Mouse (Mus musculus): Measurements from ENCODE around the gene Tmem108.
A peak's percentile ranks its signal among the peaks of the same experiment; 100 is the strongest.

Tmem108 gene

DNA sequence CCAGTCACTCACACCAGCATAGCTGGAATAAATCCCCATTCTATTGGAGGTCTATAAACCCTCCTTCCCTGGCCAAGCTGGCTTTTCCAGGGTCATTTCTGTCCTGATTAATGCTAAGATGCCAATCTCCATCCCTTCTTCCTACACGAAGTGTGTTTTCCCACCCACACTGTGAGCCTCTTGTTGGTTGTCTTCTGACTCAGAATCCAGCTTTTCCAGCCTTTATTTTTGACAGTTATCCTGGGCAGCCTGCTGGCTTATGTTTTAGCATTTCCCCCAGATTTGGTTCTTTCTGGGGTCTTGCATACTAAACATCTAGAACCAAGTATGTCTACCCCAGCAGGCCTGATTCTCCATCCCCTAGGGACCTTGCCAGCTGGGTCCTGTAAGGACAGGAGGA, 217.0 kb downstream of the Tmem108 start:
- DNase-seq = no peak

DNA sequence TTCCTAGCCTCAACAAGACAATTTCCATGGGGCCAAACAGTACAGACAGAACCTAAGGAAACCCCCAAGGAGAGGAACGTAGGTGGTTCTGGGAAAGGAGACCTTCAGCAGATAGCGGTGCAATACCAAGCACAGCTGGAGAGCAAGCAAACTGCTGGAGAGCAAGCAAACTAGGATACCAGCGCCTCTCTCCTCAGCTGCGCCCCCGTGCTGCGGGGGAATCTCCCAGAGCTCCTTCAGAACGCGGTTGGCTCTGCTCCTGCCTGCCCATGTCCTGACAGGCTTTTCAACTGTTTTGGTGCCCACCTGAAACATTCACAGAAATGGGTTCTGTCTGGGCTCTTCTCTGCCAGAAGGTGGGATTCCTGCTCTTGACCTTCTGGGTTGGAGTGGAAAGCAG, 221.1 kb downstream of the Tmem108 start:
- no peak for DNase-seq

DNA sequence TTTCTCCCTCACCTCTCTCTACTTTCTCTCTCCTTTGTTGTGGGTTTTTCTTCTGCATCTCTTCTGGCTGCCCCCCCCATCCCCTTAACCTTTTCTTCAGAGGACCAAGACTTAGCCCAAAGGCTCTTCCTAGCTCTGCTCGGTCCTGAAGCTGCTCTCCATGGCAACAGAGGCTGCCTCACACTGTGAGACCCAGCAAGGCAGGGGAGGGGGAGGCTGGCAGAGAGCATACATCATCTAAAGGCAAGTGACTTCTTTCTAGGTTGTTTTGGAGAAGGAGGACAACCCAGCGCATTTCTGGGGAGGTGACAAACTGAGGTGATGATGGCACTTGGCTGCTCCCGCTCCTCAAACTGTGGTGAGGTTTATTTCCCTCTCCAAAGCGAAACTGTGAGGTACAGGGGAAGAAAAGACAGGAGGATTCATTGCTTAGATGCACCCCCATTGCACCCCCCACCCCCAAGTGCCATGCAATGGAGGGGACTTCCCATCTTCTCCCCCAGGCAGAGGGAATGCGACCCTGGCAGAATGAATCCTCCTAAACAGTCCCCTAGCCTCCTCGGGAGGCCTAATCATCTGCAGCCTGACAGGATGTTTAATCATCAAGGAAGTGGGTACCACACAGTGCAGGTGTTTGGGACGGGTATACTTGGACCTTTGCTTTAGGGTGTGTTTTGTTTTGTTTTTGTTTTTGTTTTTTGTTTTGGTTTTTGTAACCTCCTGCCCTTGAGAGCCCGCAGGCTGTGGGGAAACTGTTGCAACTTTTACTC, 223.4 kb downstream of the Tmem108 start:
- peak; percentile 72 to 80 for DNase-seq

- no peak for DNase-seq
Observed at GRCm38 (mm10) chr9:103536059-103536634, 225.5 kb downstream of the Tmem108 start.

DNA sequence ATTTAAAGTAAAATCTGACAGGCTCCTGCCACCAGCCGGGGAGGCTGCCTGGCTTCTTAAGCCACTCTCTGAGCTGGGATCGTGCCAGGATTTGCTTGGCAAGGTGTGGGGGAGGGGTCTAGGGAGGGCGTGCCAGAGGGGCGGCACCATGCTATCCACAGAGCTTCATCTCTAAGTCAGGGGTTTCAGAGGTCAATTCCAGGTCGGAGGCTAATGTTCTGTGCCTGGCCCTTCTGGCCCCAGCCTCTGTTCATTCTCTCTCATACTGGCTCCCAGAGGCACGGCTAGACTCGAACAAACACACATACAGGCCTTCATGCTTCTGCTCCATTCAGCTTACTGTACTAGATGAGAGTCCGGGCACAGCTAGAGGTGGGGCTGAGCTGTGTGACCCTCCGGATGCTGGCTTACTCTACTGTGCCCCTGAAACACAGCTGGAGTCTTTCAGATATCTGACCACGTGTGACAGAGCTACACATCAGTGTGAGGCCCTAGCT, 236.5 kb downstream of the Tmem108 start:
- peak; percentile 68 to 73 for DNase-seq

GRCm38 (mm10) chr9:103524600-103524999, 237.0 kb downstream of the Tmem108 start:
- no peak for DNase-seq

DNA sequence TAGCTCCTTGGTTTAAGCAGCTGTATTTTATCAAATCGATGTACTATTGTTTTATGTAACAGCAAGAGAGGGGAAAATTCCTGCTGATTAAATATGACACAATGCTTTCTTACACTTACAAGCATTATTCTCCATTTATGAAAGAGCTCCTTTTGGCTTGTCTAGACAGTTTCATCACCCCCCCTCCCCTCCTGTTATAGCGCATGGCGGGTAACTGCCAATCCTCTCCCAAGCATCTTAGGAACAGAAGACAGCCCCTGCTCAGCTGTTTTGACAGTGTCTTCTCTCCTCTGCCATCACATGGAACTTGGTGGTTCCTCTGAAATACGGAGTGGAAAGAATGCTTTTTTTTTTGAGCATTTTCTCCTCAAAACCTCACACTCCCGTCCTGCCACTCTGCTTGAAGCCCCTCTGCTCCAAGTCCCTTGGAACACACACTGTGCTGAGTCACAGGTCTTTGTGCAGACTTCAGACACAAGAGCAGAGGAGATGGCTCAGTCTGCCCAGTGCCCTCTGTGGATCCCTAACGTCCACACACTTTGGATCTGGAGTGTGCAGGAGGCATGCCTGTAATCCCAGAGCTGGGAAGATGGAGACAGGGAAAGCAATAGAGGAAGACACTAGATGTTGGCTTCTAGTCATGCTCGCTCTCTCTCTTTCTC, 237.8 kb downstream of the Tmem108 start:
- DNase-seq = peak in 1 of 2 experiments; percentile 49

GRCm38 (mm10) chr9:103523008-103523407, 238.6 kb downstream of the Tmem108 start:
- no peak for DNase-seq

GRCm38 (mm10) chr9:103513884-103514283, 247.8 kb downstream of the Tmem108 start:
- no peak for DNase-seq

DNA sequence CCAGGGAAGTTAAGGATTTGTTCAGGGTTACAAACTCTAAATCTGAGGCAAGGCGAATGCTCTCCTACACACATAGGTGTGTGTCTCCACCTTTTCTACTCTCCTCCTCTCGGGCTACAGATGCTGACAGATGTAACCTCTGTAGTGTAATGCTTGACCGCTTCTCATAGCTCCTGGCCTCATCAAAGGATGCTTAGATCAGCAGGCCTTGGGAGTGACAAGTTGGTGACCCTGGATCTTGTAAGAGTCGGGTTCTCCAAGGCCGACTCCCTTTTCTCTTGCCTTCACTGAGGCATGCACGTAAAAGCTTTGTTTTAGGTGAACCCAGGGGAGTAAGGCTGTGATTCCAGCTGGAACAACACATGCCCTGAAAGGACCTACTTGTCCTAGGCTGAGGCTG, 249.4 kb downstream of the Tmem108 start:
- DNase-seq = no peak

GRCm38 (mm10) chr9:103506968-103507584, 254.6 kb downstream of the Tmem108 start:
- DNase-seq = no peak

- DNase-seq = peak; percentile 62 to 76
Observed at GRCm38 (mm10) chr9:103505067-103505466, 256.6 kb downstream of the Tmem108 start.

GRCm38 (mm10) chr9:103504646-103505045, 257.0 kb downstream of the Tmem108 start:
- DNase-seq = peak in 1 of 2 experiments; percentile 49

DNA sequence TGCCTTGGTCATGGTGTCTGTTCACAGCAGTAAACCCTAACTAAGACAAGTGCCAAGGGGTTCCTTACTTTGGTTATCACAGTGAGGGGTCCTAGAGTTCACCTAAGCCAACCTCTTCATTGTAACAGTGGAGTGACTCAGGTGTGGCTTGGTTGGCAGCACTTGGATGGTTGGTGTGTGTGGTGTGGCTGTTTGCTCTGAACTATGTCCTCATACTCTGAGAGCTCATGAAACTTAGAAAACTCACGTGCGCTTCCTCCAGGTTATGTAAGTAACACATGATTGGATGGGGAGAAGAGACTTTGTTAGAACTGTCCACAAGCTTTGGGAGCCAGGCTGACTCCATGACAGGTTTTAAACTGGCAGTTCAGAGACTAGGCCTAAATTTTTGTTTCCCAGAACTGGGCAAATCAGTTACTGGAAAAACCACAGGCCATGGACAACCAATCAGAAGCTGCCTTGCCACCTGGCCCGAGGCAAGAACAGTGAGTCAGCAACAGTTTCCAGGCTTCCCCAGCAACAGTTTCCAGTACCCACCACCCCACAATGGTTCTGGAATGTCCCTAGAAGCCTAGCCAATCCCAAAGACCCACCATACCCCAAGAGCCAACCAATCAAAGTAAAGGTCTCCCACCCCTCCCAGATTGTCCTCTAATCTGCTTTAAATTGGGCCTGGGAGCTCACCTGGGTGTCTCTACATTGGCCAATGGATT, 257.9 kb downstream of the Tmem108 start:
- DNase-seq = no peak

DNA sequence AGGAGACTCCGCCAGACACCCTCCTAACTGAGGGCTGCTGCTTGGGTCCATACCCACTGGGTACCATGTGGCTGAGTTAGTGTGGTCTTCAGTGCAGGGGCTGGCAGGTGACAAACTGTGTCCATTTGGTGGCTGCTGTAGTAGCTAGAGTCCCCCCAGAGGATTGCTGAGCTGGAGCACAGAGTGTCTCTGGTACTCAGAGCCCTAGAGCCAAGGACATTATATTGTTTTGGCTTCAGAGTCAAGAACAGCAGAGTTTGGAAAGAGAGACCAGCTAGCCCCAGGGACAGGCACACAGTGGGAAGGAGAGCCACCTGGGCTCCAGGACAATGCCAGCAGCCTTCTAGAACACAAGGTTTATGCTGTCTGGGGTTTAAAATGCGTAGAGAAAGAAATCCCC, 259.0 kb downstream of the Tmem108 start:
- DNase-seq = peak; percentile 36 to 40

DNA sequence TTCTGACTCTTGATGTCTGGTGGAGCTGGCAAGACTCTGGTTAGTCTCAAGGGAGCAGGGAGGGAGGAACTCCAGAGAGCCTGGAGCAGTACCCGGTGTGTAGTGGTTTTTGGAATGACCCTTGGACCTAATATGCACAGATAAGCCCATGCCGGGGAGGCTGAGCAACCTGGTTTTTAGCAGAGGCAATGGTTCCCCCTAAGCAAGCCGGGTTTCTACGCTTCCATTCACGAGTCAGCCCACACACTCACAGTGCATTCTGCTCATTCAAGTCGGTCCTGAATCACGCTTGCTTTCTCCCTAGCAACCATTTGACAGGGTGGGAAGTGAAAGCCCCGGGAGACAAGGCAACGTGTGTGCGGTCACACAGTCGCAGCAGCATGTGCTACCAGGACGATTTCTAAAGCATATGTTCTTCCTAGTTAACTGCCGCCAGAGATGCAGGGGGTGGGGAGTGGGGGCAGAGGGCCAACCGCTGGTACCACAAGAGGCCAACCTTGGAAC, 259.7 kb downstream of the Tmem108 start:
- peak; percentile 72 to 78 for DNase-seq

GRCm38 (mm10) chr9:103499366-103499765, 262.3 kb downstream of the Tmem108 start:
- DNase-seq = no peak

DNA sequence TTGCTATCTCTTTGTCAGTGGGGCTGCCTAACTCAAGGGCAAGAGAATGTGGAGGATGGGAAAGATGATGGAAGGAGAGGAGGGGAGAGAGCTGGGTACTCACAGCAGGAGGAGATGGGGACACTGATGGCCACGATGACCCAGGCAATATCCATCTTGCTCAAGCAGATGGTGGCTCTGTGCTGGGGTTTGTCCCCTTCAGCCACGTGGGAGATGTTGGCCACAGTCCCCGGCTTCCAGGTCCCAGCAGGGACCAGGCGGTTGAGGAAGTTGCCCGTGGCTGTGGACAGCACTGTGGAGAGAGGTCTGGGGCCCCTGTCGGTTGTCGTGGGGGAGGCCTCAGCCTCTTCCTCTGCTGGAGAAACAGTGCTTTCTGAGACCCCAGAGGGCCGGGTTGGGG, 262.9 kb downstream of the Tmem108 start:
- peak; percentile 44 to 49 for DNase-seq

DNA sequence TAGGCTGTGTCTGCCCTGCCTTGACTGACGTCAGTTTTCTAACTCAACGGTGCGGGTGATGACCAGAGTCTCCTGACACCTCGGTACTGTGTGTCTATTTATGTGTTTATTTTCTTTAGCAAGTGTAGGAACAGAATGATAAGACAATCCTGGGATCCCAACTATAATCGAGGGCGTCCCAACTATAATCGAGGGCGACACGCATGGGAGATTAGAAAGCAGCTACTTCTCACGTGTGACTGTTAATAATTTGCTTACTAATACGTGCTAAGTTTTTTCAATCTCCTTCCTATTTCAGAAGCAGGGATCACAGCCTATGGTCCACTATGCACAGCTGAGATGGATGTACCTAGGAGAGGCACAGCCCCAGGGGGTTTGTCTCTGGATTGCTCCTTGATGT, 266.2 kb downstream of the Tmem108 start:
- DNase-seq = no peak

- DNase-seq = peak; percentile 95
Observed at GRCm38 (mm10) chr9:103494346-103495020, 267.2 kb downstream of the Tmem108 start.

DNA sequence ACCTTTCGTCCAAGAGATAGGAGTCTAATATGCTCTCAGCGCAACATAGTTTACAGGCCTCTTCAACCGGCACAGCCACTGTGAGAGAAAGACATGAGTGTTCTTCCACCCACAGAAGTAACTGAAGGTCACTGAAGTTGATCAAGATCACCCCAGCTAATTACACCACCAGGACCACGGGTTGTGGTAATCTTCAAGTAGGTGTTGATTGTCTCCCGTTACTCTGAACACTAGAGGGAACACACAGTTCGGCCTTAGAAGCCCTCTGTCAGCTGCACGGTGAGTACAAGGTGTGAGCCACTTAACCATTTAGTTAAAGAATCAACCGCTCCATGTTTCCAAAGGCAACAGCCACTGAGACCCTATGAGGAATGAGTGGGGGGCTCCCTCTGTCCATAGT, 269.7 kb downstream of the Tmem108 start:
- DNase-seq = no peak

GRCm38 (mm10) chr9:103490439-103490838, 271.2 kb downstream of the Tmem108 start:
- DNase-seq = peak; percentile 92 to 94

All from cerebellum, postnatal 10 days (tissue).